ENCODE assay signal across 24 mouse cellular contexts in the genomic region with DNA sequence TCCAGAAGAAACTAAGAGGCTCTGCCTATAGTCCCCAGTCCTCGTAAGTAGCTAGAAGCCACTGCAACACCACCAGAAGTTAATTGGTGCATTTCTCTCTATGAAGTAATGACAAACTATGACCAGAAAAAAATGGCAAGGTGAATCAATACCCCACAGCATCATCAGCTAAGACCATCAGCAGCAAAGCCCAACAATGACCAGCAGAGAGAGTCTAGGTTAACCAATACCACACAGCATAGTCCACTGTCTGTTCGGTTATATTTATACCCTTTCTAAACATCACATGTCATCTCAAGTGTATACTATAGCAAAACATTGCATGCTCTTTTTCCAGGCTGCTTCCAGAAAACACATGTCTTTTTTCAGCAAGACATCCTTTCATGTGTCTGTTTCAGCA.
"Had no signal": no experiment of that assay in that cellular context is flagged by ENCODE, and none has a peak within 500 bp of the region (broad histone marks: within the 10 kb centered on the region; RNA-seq: fewer than 3 reads in every experiment).

No protein-coding gene starts in this region.

- H3K27me3 ChIP-seq: limb, embryonic 12.5 days; limb, embryonic 13.5 days; limb, embryonic 15.5 days; liver, embryonic 12.5 days; liver, embryonic 13.5 days; liver, embryonic 15.5 days; lung, embryonic 15.5 days; megakaryocyte, embryonic 14.5 days; midbrain, embryonic 12.5 days; midbrain, embryonic 13.5 days; midbrain, embryonic 15.5 days had no signal

- DNase-seq: left cerebral cortex, postnatal 4 days; liver; liver, embryonic 13.5 days; liver, postnatal 0 days; lung, adult 18-20 months; lung, adult 2 months; lung, embryonic 14.5 days; lung, postnatal 10 days; lung, postnatal 14 days; lung, postnatal 36 days; lung, postnatal 4 days; midbrain, embryonic 14.5 days had no signal

- ATAC-seq: liver, embryonic 12.5 days; liver, postnatal 0 days; lung, postnatal 0 days; midbrain, embryonic 13.5 days; midbrain, embryonic 15.5 days; midbrain, embryonic 16.5 days had no signal
